Mouse (Mus musculus) ZHBTc4 (cell line): Measurements from ENCODE around the gene 3110082I17Rik.
"Not testable (repeated sequence)": the region's sequence is repeated elsewhere in the genome, so short reads cannot be mapped to it uniquely, and the experiment has no call there.

Source experiments
- DNase-seq: peaks from one replicate; pipeline ENCODE4 v3.0.0-alpha.2; 2011; ENCODE audit warnings: low read depth, low spot score

The 3110082I17Rik gene

GRCm38 (mm10) chr5:139395528-139395927 lies 64.8 kb downstream of the 3110082I17Rik start:
- DNase-seq: no peak

GRCm38 (mm10) chr5:139394399-139394798 lies 65.9 kb downstream of the 3110082I17Rik start:
- no peak for DNase-seq

GRCm38 (mm10) chr5:139393197-139393588 lies 67.1 kb downstream of the 3110082I17Rik start:
- DNase-seq: no peak

GRCm38 (mm10) chr5:139392219-139393196 lies 67.8 kb downstream of the 3110082I17Rik start:
- no peak for DNase-seq

GRCm38 (mm10) chr5:139391309-139391990 lies 68.9 kb downstream of the 3110082I17Rik start:
- no peak for DNase-seq

- DNase-seq: not testable (repeated sequence)
Measured at GRCm38 (mm10) chr5:139390324-139391119, 69.8 kb downstream of the 3110082I17Rik start.

GRCm38 (mm10) chr5:139389676-139390061 lies 70.7 kb downstream of the 3110082I17Rik start:
- DNase-seq: no peak

- DNase-seq: no peak
Measured at GRCm38 (mm10) chr5:139388694-139389675, 71.3 kb downstream of the 3110082I17Rik start.

GRCm38 (mm10) chr5:139388195-139388570 lies 72.1 kb downstream of the 3110082I17Rik start:
- no peak for DNase-seq

GRCm38 (mm10) chr5:139387329-139388194 lies 72.8 kb downstream of the 3110082I17Rik start:
- DNase-seq: no peak

GRCm38 (mm10) chr5:139386047-139386446 lies 74.3 kb downstream of the 3110082I17Rik start:
- DNase-seq: no peak

GRCm38 (mm10) chr5:139384531-139384930 lies 75.8 kb downstream of the 3110082I17Rik start:
- no peak for DNase-seq

GRCm38 (mm10) chr5:139383234-139383633 lies 77.1 kb downstream of the 3110082I17Rik start:
- no peak for DNase-seq

- DNase-seq: no peak
Measured at GRCm38 (mm10) chr5:139382760-139383159, 77.6 kb downstream of the 3110082I17Rik start.

- no peak for DNase-seq
Measured at GRCm38 (mm10) chr5:139381586-139382513, 78.5 kb downstream of the 3110082I17Rik start.

- DNase-seq: peak; percentile 93
Measured at GRCm38 (mm10) chr5:139380385-139381248, 79.7 kb downstream of the 3110082I17Rik start.

- no peak for DNase-seq
Measured at GRCm38 (mm10) chr5:139379771-139380384, 80.4 kb downstream of the 3110082I17Rik start.
